Mouse (Mus musculus): ENCODE data around the gene Impg1. TPM values are rescaled to one million over a fixed set of nuclear protein-coding genes. Genes with fewer than 3 reads are reported as not detected.

Gene Impg1
- polyA plus RNA-seq, 1 experiment from 2014 or later = 0.10 TPM

DNA sequence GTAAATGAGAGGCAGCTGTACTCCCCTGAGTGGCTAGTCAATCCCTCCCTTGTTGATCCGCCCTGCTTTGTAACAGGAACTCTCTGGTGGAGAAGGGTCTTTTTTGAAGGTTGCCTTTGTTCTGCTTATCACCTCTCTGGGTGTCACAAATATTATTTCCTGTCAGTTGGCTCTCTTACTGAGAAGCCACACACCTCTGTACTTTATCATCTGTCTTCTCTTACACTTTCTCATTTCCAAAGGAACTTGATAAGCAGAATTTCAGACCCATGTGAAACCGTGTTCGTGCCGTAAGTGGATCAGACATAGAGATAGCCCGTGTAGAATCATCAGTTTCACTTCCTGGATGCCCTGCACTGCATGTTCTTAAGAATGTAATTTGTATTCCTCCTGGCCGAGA, 147.3 kb downstream of the Impg1 start:
- Histone ChIP-seq H3K4me3 (ENCODE audit: low read depth, low read length) (no peak overlapping the region), H3K36me3 (ENCODE audit: control insufficient read depth, insufficient read depth) (no peaks in the 10 kb centered on the region), H3K4me1 (replicated peaks; ENCODE audit: control insufficient read depth, insufficient read depth, low read length) (no peaks in the 10 kb centered on the region), H3K27me3 (replicated peaks; ENCODE audit: control insufficient read depth, insufficient read depth, low read length) (no peaks in the 10 kb centered on the region), H3K9me3 (ENCODE audit: control insufficient read depth) (no peaks in the 10 kb centered on the region), H3K27ac (ENCODE audit: low read depth, low read length) (no peak overlapping the region), H3K4me2 (replicated peaks; ENCODE audit: low read depth) (no peak overlapping the region), H3K9ac (ENCODE audit: low read depth, low read length) (no peak overlapping the region)
- no peak for TF ChIP-seq CTCF (IDR thresholded peaks at IDR 0.05; ENCODE audit: low read depth)
- WGBS = 64% methylated on average over 6 of the region's 6 CpGs
- no peak for ATAC-seq

DNA sequence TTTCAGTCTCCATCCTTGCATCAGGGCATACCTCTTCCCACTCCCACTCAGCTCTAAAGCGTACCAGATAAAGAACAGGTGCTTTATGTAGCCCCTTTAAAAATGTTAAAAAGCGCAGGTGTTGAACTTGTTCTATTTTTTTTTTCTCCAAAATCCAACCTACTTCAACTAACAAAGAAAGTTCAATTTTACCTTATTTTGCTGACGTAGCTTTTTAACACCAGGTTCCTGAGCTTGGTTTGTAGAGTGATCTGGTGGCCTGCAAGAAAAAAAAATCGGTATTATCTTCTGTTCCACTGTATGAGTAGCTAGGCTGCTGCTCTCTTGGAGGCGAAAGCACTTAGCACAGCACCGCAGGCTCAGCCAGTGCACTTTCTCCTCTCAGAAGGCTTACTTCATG, 149.4 kb downstream of the Impg1 start:
- no peak for TF ChIP-seq CTCF (IDR thresholded peaks at IDR 0.05; ENCODE audit: low read depth)
- no peak overlapping the region for H3K4me3 ChIP-seq (ENCODE audit: low read depth, low read length)
- no peak overlapping the region for H3K27ac ChIP-seq (ENCODE audit: low read depth, low read length)
- WGBS = 95% methylated on average over 6 of the region's 6 CpGs
- no peaks in the 10 kb centered on the region for H3K36me3 ChIP-seq (ENCODE audit: control insufficient read depth, insufficient read depth)
- no peak overlapping the region for H3K4me2 ChIP-seq (replicated peaks; ENCODE audit: low read depth)
- no peak for ATAC-seq
- no peak overlapping the region for H3K9ac ChIP-seq (ENCODE audit: low read depth, low read length)
- H3K9me3 ChIP-seq (ENCODE audit: control insufficient read depth) = no peaks in the 10 kb centered on the region
- no peaks in the 10 kb centered on the region for H3K4me1 ChIP-seq (replicated peaks; ENCODE audit: control insufficient read depth, insufficient read depth, low read length)
- H3K27me3 ChIP-seq (replicated peaks; ENCODE audit: control insufficient read depth, insufficient read depth, low read length) = no peaks in the 10 kb centered on the region

DNA sequence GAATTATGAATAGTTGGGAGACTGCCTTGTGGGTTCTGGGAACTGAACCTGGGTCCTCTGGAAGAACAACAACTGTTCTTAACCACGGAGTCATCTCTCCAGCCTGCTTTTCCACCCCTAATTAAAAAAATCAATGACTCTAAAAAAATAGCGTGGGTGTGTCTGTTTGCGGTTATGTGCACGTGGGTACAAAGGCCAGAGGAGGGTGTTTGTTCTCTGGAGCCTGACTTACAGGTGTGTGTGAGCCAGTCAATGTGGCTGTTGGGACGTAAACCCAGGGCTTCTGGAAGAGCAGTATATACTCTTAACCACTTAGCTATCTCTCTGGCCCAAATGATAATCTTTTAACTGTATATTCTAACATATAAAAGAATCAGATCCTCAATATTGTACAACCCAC, 151.7 kb downstream of the Impg1 start:
- Histone ChIP-seq H3K9ac (ENCODE audit: low read depth, low read length) (no peak overlapping the region), H3K27me3 (replicated peaks; ENCODE audit: control insufficient read depth, insufficient read depth, low read length) (no peaks in the 10 kb centered on the region), H3K36me3 (ENCODE audit: control insufficient read depth, insufficient read depth) (peaks cover 18% of the 10 kb centered on the region), H3K4me1 (replicated peaks; ENCODE audit: control insufficient read depth, insufficient read depth, low read length) (no peaks in the 10 kb centered on the region), H3K27ac (ENCODE audit: low read depth, low read length) (no peak overlapping the region), H3K4me3 (ENCODE audit: low read depth, low read length) (no peak overlapping the region), H3K9me3 (ENCODE audit: control insufficient read depth) (no peaks in the 10 kb centered on the region), H3K4me2 (replicated peaks; ENCODE audit: low read depth) (no peak overlapping the region)
- peak; percentile 80 for ATAC-seq
- whole genome bisulfite sequencing = 39% methylated on average over 5 of the region's 5 CpGs
- no peak for TF ChIP-seq CTCF (IDR thresholded peaks at IDR 0.05; ENCODE audit: low read depth)

DNA sequence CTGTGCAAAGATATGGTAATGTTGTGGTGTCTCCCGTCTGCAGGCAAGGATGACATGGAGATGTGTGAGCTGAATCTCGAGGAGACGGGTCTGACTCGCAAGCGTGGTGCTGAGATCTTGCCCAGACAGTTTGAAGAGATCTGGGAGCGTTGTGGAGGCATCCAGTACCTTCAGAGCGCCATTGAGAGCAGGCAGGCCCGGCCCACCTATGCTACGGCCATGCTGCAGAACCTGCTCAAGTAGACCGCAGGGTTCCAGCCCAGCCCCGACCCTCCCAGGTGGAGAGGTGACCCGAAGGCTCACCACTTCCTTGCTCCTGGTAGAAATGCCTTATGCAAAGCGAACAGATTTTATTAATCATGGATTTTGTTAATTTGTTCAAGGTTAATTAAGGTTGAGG, 157.7 kb downstream of the Impg1 start:
- WGBS = 92% methylated on average over 13 of the region's 13 CpGs
- H3K9me3 ChIP-seq (ENCODE audit: control insufficient read depth) = no peaks in the 10 kb centered on the region
- H3K36me3 ChIP-seq (ENCODE audit: control insufficient read depth, insufficient read depth) = peaks cover 36% of the 10 kb centered on the region
- no peaks in the 10 kb centered on the region for H3K4me1 ChIP-seq (replicated peaks; ENCODE audit: control insufficient read depth, insufficient read depth, low read length)
- no peak overlapping the region for H3K4me2 ChIP-seq (replicated peaks; ENCODE audit: low read depth)
- no peak overlapping the region for H3K4me3 ChIP-seq (ENCODE audit: low read depth, low read length)
- no peak for ATAC-seq
- no peak overlapping the region for H3K9ac ChIP-seq (ENCODE audit: low read depth, low read length)
- H3K27me3 ChIP-seq (replicated peaks; ENCODE audit: control insufficient read depth, insufficient read depth, low read length) = no peaks in the 10 kb centered on the region
- TF ChIP-seq CTCF (IDR thresholded peaks at IDR 0.05; ENCODE audit: low read depth) = no peak
- H3K27ac ChIP-seq (ENCODE audit: low read depth, low read length) = no peak overlapping the region

DNA sequence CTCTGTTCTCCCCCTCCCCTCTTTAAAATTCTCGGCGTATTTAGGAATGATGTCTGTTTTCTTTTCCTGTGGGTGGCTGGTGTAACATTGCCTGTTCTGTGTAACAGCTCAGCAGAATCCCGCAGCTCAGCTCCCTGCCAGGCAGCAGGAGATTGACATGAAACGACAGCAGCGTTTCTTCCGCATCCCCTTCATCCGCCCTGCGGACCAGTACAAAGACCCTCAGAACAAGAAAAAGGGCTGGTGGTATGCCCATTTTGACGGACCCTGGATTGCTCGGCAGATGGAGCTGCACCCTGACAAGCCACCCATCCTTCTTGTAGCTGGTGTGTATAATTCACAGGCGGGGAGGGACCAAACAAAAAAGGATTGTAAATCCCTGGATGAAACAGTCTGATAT, 158.4 kb downstream of the Impg1 start:
- 81% methylated on average over 11 of the region's 11 CpGs for WGBS
- Histone ChIP-seq H3K9ac (ENCODE audit: low read depth, low read length) (no peak overlapping the region), H3K27ac (ENCODE audit: low read depth, low read length) (no peak overlapping the region), H3K27me3 (replicated peaks; ENCODE audit: control insufficient read depth, insufficient read depth, low read length) (no peaks in the 10 kb centered on the region), H3K36me3 (ENCODE audit: control insufficient read depth, insufficient read depth) (peaks cover 36% of the 10 kb centered on the region), H3K4me1 (replicated peaks; ENCODE audit: control insufficient read depth, insufficient read depth, low read length) (no peaks in the 10 kb centered on the region), H3K4me3 (ENCODE audit: low read depth, low read length) (no peak overlapping the region), H3K9me3 (ENCODE audit: control insufficient read depth) (no peaks in the 10 kb centered on the region), H3K4me2 (replicated peaks; ENCODE audit: low read depth) (no peak overlapping the region)
- no peak for TF ChIP-seq CTCF (IDR thresholded peaks at IDR 0.05; ENCODE audit: low read depth)
- ATAC-seq = no peak

DNA sequence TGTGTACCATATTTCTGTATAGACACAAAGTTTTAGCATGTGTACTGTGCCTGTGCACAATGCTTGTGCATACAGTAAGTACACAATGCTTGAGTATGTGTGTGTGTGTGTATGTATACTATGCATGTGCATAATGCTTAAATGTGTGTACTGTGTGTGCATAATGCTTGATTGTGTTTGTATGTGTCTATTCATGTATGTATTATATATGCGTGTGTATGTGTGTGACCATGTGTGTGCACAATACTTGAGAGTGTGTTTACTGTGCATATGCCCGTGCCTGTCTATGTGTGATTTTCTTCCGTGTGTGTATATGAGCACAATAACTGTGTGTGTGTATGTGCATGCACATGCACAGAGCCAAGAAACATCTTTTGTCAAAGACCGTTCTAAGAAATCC, 158.9 kb downstream of the Impg1 start:
- H3K4me3 ChIP-seq (ENCODE audit: low read depth, low read length) = no peak overlapping the region
- H3K36me3 ChIP-seq (ENCODE audit: control insufficient read depth, insufficient read depth) = peaks cover 39% of the 10 kb centered on the region
- no peak for TF ChIP-seq CTCF (IDR thresholded peaks at IDR 0.05; ENCODE audit: low read depth)
- H3K4me2 ChIP-seq (replicated peaks; ENCODE audit: low read depth) = no peak overlapping the region
- H3K27ac ChIP-seq (ENCODE audit: low read depth, low read length) = no peak overlapping the region
- no peak overlapping the region for H3K9ac ChIP-seq (ENCODE audit: low read depth, low read length)
- no peaks in the 10 kb centered on the region for H3K9me3 ChIP-seq (ENCODE audit: control insufficient read depth)
- no peaks in the 10 kb centered on the region for H3K27me3 ChIP-seq (replicated peaks; ENCODE audit: control insufficient read depth, insufficient read depth, low read length)
- WGBS = 93% methylated on average over 4 of the region's 4 CpGs
- no peak for ATAC-seq
- no peaks in the 10 kb centered on the region for H3K4me1 ChIP-seq (replicated peaks; ENCODE audit: control insufficient read depth, insufficient read depth, low read length)

DNA sequence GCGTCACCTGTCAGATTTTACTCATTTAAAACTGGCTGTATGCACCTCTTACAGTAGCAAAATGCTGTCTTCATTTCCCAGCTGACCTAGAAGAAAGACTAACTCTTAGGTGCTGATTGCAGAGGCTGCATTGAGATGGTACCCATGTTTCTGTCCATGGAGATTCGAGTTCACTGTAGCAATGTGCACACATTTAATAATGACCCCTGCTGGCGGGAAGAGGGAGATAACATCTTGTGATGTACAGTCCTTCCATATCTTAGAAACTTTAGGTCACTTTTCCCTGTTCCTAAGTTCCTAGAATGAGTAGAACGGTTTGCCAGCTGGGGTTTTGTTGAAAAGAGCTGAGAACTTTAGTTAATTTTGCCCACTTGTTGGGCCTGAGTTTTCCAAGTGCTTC, 161.8 kb downstream of the Impg1 start:
- Histone ChIP-seq H3K9ac (ENCODE audit: low read depth, low read length) (no peak overlapping the region), H3K27me3 (replicated peaks; ENCODE audit: control insufficient read depth, insufficient read depth, low read length) (no peaks in the 10 kb centered on the region), H3K36me3 (ENCODE audit: control insufficient read depth, insufficient read depth) (peaks cover 40% of the 10 kb centered on the region), H3K27ac (ENCODE audit: low read depth, low read length) (no peak overlapping the region), H3K4me2 (replicated peaks; ENCODE audit: low read depth) (no peak overlapping the region), H3K4me3 (ENCODE audit: low read depth, low read length) (no peak overlapping the region), H3K9me3 (ENCODE audit: control insufficient read depth) (no peaks in the 10 kb centered on the region), H3K4me1 (replicated peaks; ENCODE audit: control insufficient read depth, insufficient read depth, low read length) (no peaks in the 10 kb centered on the region)
- no peak for ATAC-seq
- 73% methylated on average over 4 of the region's 4 CpGs for WGBS
- TF ChIP-seq CTCF (IDR thresholded peaks at IDR 0.05; ENCODE audit: low read depth) = peak; percentile 63

Data from intestine, postnatal 0 days (tissue).